Mouse (Mus musculus) cerebellum, adult 2 months (tissue): ENCODE data around the gene Gm11011.

ENCODE experiments used
- CTCF ChIP-seq: fragments of 200-500 bp; IDR thresholded peaks from 2 replicates; pipeline ENCODE4 v1.5.1; 2011; ENCODE audit warnings: low read depth, mild to moderate bottlenecking, control low read depth, low read length, moderate library complexity, borderline replicate concordance; ENCODE audit not compliant: insufficient read depth
- POLR2A ChIP-seq: fragments of 200-500 bp; IDR thresholded peaks from 2 replicates; pipeline ENCODE4 v1.6.1; 2011; ENCODE audit warnings: low read length, control low read depth, borderline replicate concordance; ENCODE audit not compliant: insufficient read depth

- TF ChIP-seq CTCF: no peak
- no peak for TF ChIP-seq POLR2A
Observed at GRCm38 (mm10) chr2:169586688-169587087, 857 bp downstream of the Gm11011 start.
